Mouse (Mus musculus) midbrain, embryonic 11.5 days (tissue): ENCODE results near the gene Flt3l. TPM values are rescaled to one million over a fixed set of nuclear protein-coding genes. Genes with fewer than 3 reads are reported as not detected.

Source experiments
- ATAC-seq: fragments of 200-750 bp; cut with Nextera tagmentation; 2 replicates; pipeline ENCODE4 v1.8.0; 2017; ENCODE audit warnings: moderate TSS enrichment, moderate library complexity; ENCODE audit not compliant: low FRiP score
- DNase-seq: peaks from one replicate; pipeline ENCODE4 v3.0.0; 2015; ENCODE audit warnings: low spot score; ENCODE audit errors: missing footprints
- H3K27ac ChIP-seq: fragments of 300-500 bp; sonication (generic); 2 replicates; pipeline ENCODE4 v1.5.1; 2014; ENCODE audit warnings: low read depth, low read length
- H3K27me3 ChIP-seq: fragments of 300-500 bp; sonication (generic); 2 replicates; pipeline ENCODE4 v1.6.1; 2014; ENCODE audit warnings: mild to moderate bottlenecking, low read length, moderate library complexity, mixed read lengths; ENCODE audit not compliant: control insufficient read depth, insufficient read depth
- H3K36me3 ChIP-seq: fragments of 300-500 bp; sonication (generic); 2 replicates; pipeline ENCODE4 v1.6.1; 2014; ENCODE audit warnings: mild to moderate bottlenecking, low read length, moderate library complexity, mixed read lengths; ENCODE audit not compliant: control insufficient read depth, insufficient read depth
- H3K4me1 ChIP-seq: fragments of 300-500 bp; sonication (generic); 2 replicates; pipeline ENCODE4 v1.6.1; 2014; ENCODE audit warnings: low read length; ENCODE audit not compliant: control insufficient read depth, insufficient read depth
- H3K4me2 ChIP-seq: fragments of 300-500 bp; sonication (generic); 2 replicates; pipeline ENCODE4 v1.6.1; 2014; ENCODE audit warnings: mild to moderate bottlenecking, moderate library complexity
- H3K4me3 ChIP-seq: fragments of 300-500 bp; sonication (generic); 2 replicates; pipeline ENCODE4 v1.5.1; 2014; ENCODE audit warnings: low read depth, low read length
- H3K9ac ChIP-seq: fragments of 300-500 bp; sonication (generic); 2 replicates; pipeline ENCODE4 v1.6.1; 2014; ENCODE audit warnings: low read length
- H3K9me3 ChIP-seq: fragments of 300-500 bp; sonication (generic); 2 replicates; pipeline ENCODE4 v1.6.1; 2016; ENCODE audit warnings: low read length; ENCODE audit not compliant: control insufficient read depth
- WGBS: fragments of 180-500 bp; shearing (Covaris S2); extraction: QIAGEN DNeasy Blood & Tissue Kit; methylation state at CpG from one replicate; pipeline ENCODE4 v1.1.7; 2014; 5-methylcytosine and 5-hydroxymethylcytosine counted together
- polyA plus RNA-seq: library from polyadenylated mRNA; unstranded; fragments of >200 nt; fragmentation: Nextera tagmentation; extraction: Ambion mirVana; gene quantifications from 2 replicates; pipeline ENCODE4 v1.2.1, GENCODE M21; 2014

Gene Flt3l
- polyA plus RNA-seq = 0.40 and 0.97 TPM in 2 replicates

DNA sequence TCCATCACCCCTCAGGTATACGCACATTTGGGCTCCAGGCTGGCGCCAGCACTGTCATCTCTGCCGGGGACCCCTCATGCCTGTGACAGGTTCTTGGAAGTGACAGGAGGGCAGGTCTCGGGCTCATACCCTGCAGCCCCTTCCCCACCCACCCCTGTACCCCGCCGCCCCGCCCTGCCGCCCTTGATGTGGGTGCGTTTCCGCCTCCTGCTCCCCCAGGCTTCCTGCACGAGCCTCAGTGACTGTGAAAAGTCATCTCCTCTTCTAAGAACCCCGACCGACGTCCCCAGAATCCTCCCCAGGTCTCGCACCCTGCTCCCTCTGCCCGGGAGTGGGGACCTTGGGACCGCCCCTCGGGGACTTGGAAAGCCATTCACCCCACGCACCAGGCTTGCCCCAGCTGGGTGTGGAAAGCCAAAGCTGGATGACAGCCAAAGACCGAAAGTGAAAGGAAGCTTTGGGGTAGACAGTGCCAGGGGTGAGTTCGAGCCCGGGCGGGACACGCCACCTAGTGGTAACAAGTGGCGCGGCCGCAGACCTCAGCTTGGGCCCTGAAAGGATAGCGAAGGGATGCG is at the start of gene Flt3l, which contains the start of gene Gm45713:
Gene Flt3l, minus strand, starts transcription at position 440 of the 575 bp plus-strand sequence.
Gene Gm45713, minus strand, starts transcription at position 239 of the 575 bp plus-strand sequence.
- H3K9ac ChIP-seq = peak within 1 kb of the TSS; percentile 59
- WGBS = 6% methylated on average over 29 of the region's 29 CpGs
- no peak within 1 kb of the TSS; the same call in 1 of the 2 replicates for H3K27ac ChIP-seq
- peaks cover 9% of the 10 kb centered on the region; the same call in 1 of the 2 replicates for H3K27me3 ChIP-seq
- H3K4me2 ChIP-seq = peak within 1 kb of the TSS; percentile 69
- ATAC-seq = peak; percentile 81
- H3K9me3 ChIP-seq = no peaks in the 10 kb centered on the region
- no peaks in the 10 kb centered on the region for H3K36me3 ChIP-seq
- peak; percentile 99 for DNase-seq
- H3K4me3 ChIP-seq = peak within 1 kb of the TSS; percentile 46
- H3K4me1 ChIP-seq = no peaks in the 10 kb centered on the region; the same call in 1 of the 2 replicates

DNA sequence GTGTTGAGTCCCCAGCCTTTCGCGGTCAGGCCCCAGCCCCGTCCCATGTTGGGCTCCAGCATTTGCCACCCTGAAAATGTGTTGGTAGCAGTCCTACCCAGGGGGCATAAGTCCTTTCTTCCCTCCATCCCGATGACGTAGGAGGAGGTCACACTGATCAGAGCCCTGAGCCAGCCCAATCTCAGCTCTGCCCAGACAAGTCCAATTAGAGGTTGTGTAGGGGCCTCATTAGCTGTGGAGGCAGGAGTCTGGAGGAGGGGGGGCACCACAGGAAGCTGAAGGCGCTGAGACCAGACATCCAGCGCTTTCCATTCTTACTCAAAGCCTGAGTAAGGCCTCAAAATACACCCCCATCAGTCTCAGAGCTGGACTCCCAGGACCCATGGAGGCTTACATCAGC is 49.7 kb upstream of the Flt3l start:
- no peak for DNase-seq
- WGBS = 68% methylated on average over 7 of the region's 7 CpGs
- no peak for ATAC-seq
- Histone ChIP-seq H3K9me3 (no peaks in the 10 kb centered on the region), H3K4me1 (peaks cover 5% of the 10 kb centered on the region), H3K4me2 (no peak overlapping the region), H3K27me3 (peaks cover 44% of the 10 kb centered on the region), H3K27ac (no peak overlapping the region), H3K4me3 (no peak overlapping the region), H3K36me3 (no peaks in the 10 kb centered on the region), H3K9ac (no peak overlapping the region)

DNA sequence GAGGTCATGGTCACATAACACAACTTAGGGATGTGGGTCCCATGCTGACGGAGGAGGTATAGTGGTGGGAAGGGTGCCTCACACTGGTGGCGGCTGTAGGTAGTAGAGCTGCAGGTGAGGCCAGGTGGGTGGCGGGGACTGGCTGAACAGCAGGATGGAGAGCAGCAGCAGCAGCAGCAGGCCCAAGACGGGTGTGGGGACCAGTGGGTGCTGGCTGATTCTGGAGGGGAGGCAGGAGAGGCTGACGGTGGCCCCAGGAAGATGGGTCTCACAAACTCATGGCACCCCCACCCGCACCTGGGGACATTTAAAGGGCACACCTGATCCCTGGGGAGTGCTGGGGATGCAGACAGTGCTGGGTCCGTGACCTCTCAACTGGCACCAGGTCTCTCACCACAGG is 47.4 kb upstream of the Flt3l start:
- H3K27ac ChIP-seq = no peak overlapping the region
- ATAC-seq (no peak), DNase-seq (no peak)
- H3K4me3 ChIP-seq = no peak overlapping the region
- H3K4me2 ChIP-seq = no peak overlapping the region
- no peaks in the 10 kb centered on the region for H3K36me3 ChIP-seq
- peaks cover 5% of the 10 kb centered on the region for H3K4me1 ChIP-seq
- WGBS = 71% methylated on average over 7 of the region's 7 CpGs
- H3K9ac ChIP-seq = no peak overlapping the region
- no peaks in the 10 kb centered on the region for H3K9me3 ChIP-seq
- H3K27me3 ChIP-seq = peaks cover 62% of the 10 kb centered on the region

DNA sequence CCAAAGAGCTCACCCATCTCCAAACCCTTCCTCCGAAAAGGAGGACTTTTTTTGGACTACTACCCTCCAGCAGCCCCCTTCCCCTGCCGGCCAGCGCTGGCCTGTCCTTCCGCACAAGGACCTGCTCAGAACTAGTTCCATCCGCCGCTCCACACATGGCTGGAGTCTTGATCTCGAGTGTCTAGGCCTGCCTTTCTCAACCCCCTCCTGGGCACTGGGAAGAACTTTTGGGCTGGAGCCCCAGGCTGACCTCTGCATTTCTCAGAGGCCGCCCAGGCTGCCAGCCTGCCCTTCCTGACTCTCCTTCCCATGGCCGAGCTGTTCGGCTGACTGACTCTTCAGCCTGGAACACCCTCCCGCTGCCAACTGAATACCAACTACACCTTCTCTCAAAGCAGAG is 46.4 kb upstream of the Flt3l start:
- Histone ChIP-seq H3K27ac (no peak overlapping the region), H3K27me3 (peaks cover 73% of the 10 kb centered on the region), H3K9me3 (no peaks in the 10 kb centered on the region), H3K4me1 (peaks cover 5% of the 10 kb centered on the region), H3K4me3 (peak overlapping the region; percentile 17), H3K36me3 (no peaks in the 10 kb centered on the region), H3K4me2 (peak overlapping the region; percentile 42), H3K9ac (no peak overlapping the region)
- no peak for DNase-seq
- 19% methylated on average over 11 of the region's 11 CpGs for WGBS
- no peak for ATAC-seq

DNA sequence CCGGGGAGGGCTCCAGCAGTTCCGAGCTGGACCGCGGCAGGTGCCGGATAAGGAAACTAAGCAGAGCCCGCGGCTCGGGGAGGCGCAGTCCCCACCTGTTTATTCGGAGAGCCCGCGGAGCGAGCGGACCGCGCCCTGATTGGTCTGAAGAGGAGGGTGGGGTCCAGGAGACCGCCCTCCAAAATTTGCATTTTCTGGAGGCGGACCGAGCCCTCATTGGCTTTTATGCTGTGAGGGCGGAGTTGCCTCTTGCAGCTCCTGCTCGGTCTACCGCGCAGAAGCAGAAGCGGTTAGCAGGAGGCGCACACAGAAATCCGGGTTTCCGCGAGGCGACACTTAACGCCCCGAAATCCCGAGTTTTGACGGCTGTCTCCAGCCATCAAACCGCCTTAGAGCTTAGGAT is 46.0 kb upstream of the Flt3l start:
- Histone ChIP-seq H3K4me2 (peak overlapping the region; percentile 42), H3K9ac (no peak overlapping the region), H3K36me3 (no peaks in the 10 kb centered on the region), H3K4me3 (peak overlapping the region; percentile 17), H3K27ac (no peak overlapping the region), H3K9me3 (no peaks in the 10 kb centered on the region), H3K4me1 (peaks cover 5% of the 10 kb centered on the region), H3K27me3 (peaks cover 77% of the 10 kb centered on the region)
- WGBS = under 1% methylated on average over 34 of the region's 34 CpGs
- ATAC-seq = peak; percentile 80
- DNase-seq = peak; percentile 94

DNA sequence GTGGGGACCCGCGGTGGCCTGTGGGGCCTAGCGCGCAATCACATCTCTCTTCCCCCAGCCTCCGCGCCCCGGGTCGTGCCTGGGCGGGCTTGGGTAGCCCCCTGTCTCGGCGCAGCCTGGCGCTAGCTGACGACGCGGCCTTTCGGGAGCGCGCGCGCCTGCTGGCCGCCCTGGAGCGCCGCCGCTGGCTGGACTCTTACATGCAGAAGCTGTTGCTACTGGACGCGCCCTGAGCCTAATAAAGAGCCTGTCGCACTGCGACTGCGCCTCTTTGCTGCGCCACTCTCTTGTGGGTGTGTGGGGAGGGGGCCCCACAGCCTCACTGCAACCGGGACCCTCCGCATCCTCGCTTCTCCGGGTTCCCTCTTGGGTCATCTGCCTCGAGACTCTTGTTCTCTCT is 45.3 kb upstream of the Flt3l start:
- H3K4me1 ChIP-seq = peaks cover 5% of the 10 kb centered on the region
- ATAC-seq = 0 out of 2 replicates have a peak, but pooled peaks have one; percentile 4
- no peak overlapping the region for H3K9ac ChIP-seq
- no peak overlapping the region for H3K27ac ChIP-seq
- H3K9me3 ChIP-seq = no peaks in the 10 kb centered on the region
- H3K36me3 ChIP-seq = no peaks in the 10 kb centered on the region
- H3K27me3 ChIP-seq = peaks cover 84% of the 10 kb centered on the region
- peak overlapping the region; percentile 5; the same call in 1 of the 2 replicates for H3K4me3 ChIP-seq
- H3K4me2 ChIP-seq = 0 out of 2 replicates have a peak overlapping the region, but pooled peaks have one; percentile 23
- DNase-seq = no peak
- WGBS = 5% methylated on average over 33 of the region's 35 CpGs

DNA sequence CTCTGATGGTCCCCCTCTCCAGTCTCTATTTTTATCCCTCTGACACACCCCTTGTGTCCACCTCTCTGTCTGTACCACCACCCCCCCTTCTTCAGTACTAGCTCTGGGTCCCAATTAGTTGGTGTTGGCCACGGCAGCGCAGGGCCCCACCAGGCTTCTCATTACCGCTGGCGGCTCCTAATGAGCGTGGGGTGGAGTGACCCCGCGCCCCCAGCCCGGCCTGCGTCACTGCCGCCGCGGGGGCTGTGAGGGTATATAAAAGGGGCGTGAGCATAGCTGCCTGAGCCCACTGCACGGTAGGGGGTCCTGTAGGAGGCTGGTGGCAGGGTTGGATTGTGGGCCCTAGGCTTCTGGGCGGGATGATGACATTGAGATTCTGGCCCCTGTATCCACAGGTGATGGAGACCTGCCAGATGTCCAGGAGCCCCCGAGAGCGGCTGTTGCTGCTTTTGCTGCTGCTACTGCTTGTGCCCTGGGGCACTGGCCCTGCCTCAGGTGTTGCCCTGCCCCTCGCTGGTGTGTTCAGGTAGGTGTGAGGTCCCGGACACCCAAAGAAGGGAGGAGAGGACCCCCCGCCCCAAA is 44.8 kb upstream of the Flt3l start, which contains the start of gene Pth2:
Gene Pth2, plus strand, starts transcription at position 100 of the 582 bp plus-strand sequence.
- no peak within 1 kb of the TSS for H3K9ac ChIP-seq
- H3K27me3 ChIP-seq = peaks cover 89% of the 10 kb centered on the region
- peaks cover 8% of the 10 kb centered on the region for H3K4me1 ChIP-seq
- no peak for ATAC-seq
- no peak within 1 kb of the TSS for H3K27ac ChIP-seq
- DNase-seq = no peak
- H3K4me3 ChIP-seq = peak within 1 kb of the TSS; percentile 5; the same call in 1 of the 2 replicates
- H3K36me3 ChIP-seq = no peaks in the 10 kb centered on the region
- no peaks in the 10 kb centered on the region for H3K9me3 ChIP-seq
- H3K4me2 ChIP-seq = 0 out of 2 replicates have a peak within 1 kb of the TSS, but pooled peaks have one; percentile 23
- WGBS = 24% methylated on average over 20 of the region's 20 CpGs

DNA sequence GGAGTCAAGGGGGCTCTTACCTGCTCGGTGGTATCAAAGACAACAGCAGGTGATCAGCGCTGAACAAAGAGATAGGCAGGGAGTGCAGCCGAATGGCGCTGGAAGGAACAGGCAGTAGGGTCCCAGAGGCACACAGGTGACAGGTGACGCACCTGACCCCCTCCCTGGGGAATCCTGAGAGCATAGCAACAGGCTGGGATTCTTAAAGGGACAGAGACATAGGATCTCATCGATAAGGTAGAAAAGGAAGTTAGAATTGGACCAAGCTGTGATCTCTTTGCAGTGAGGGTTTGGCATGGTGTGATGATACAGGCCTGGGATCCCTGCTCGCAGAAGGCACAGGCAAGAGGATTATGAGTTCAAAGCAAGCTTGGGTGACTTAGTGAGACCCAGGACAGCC is 43.2 kb upstream of the Flt3l start, which contains the start of gene Gfy:
Gene Gfy, minus strand, starts transcription at position 101 of the 400 bp plus-strand sequence.
- DNase-seq (no peak), ATAC-seq (no peak)
- Histone ChIP-seq H3K4me3 (no peak within 1 kb of the TSS), H3K9ac (no peak within 1 kb of the TSS), H3K27me3 (peaks cover 99% of the 10 kb centered on the region), H3K36me3 (no peaks in the 10 kb centered on the region), H3K4me1 (peaks cover 12% of the 10 kb centered on the region), H3K4me2 (no peak within 1 kb of the TSS), H3K27ac (no peak within 1 kb of the TSS), H3K9me3 (no peaks in the 10 kb centered on the region)
- 26% methylated on average over 7 of the region's 7 CpGs for WGBS

DNA sequence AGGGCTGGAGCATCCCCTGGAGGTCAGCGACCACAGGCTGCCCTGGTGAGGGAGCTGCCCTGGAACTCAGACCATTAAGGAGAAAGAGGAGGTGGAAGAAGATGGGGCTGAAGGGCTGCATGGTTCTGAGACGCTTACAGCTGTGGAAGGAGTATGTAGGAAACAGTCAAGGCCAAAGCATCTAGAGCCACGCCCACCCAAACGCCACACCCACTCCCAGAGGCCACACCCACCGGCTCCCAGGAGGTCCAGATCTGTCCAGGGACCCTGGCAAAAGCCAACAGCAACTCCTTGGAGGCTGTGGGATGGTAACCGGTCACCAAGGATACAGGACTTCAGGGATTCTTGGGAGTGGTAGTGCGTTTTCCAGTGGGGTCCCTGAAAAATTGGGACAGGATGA is 42.3 kb upstream of the Flt3l start:
- Histone ChIP-seq H3K4me2 (no peak overlapping the region), H3K9ac (no peak overlapping the region), H3K9me3 (no peaks in the 10 kb centered on the region), H3K4me3 (no peak overlapping the region), H3K36me3 (no peaks in the 10 kb centered on the region), H3K27ac (no peak overlapping the region), H3K27me3 (peaks cover 96% of the 10 kb centered on the region), H3K4me1 (peaks cover 12% of the 10 kb centered on the region)
- no peak for ATAC-seq
- 26% methylated on average over 7 of the region's 7 CpGs for WGBS
- DNase-seq = no peak
